In the genomic region with DNA sequence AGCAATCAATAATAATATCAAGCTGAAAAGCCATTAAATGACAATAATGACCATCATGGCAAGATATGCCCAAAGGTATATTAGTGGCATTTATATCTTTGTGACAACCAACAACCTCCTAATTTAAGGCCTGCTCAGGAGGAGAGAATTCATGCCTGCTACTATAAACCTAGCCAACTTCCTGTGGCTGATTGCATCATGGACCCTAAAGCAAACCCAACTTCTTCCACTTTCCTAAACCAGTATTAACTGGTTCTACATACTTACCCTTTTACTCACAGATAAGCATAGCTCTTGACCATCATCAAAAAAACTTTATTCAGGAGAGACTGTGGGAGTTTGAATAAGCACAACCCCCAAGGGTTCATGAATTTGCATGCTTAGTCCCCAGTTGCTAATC, we compare ENCODE assay signal across 18 mouse cellular contexts. TPM values are rescaled to one million over a fixed set of nuclear protein-coding genes. Genes with fewer than 3 reads are reported as not detected.
DNase-seq lines count a peak whose midpoint lies in the region; ATAC-seq lines count a peak whose summit lies in the region.
"Had no signal": no experiment of that assay in that cellular context is flagged by ENCODE, and none has a peak within 500 bp of the region (broad histone marks: within the 10 kb centered on the region; RNA-seq: fewer than 3 reads in every experiment).

No protein-coding gene starts in this region.

- DNase-seq in 3T3-L1 (ENCODE audit: low read depth, low spot score): peak; percentile 9
- DNase-seq in 416B (ENCODE audit: low read depth): peak; percentile 57

- ATAC-seq in common myeloid progenitor, adult 5-6 weeks (replicated peaks; ENCODE audit: low read depth, poor library complexity, severe bottlenecking): peak; percentile 60; the same call in 1 of the 2 replicates
- ATAC-seq in granulocyte monocyte progenitor cell, adult 5-6 weeks (replicated peaks; ENCODE audit: poor library complexity, severe bottlenecking): peak; percentile 78
- ATAC-seq in megakaryocyte, adult 5-6 weeks (ENCODE audit: poor library complexity, severe bottlenecking): peak; percentile 62
- peak; percentile 76 for ATAC-seq in megakaryocyte progenitor cell, adult 5-6 weeks (replicated peaks; ENCODE audit: poor library complexity)

RNA-seq across cellular contexts. Expression of gene Gsdmc3, which starts 2.2 kb away (rescaled TPM):
- not detected in 2 replicates for total RNA-seq in common myeloid progenitor, adult 5-6 weeks (2017)
- total RNA-seq in granulocyte monocyte progenitor cell, adult 5-6 weeks (2014; fragmentation: Nextera tagmentation): not detected in 2 replicates
- total RNA-seq in granulocyte monocyte progenitor cell, adult 5-6 weeks (2017): not detected in 2 replicates
- not detected in 2 replicates for total RNA-seq in megakaryocyte, adult 5-6 weeks (2015)
- not detected in 2 replicates for total RNA-seq in megakaryocyte, adult 5-6 weeks (2017)
- not detected in 2 replicates for total RNA-seq in megakaryocyte progenitor cell, adult 5-6 weeks (2015)
- not detected in 2 replicates for total RNA-seq in megakaryocyte progenitor cell, adult 5-6 weeks (2017)
- total RNA-seq: adrenal gland, adult 18-20 months; adrenal gland, adult 2 months; adrenal gland, postnatal 10 days; adrenal gland, postnatal 14 days; adrenal gland, postnatal 25 days; adrenal gland, postnatal 36 days; adrenal gland, postnatal 4 days; ES-E14; MEL had no signal

RNA-seq across cellular contexts. Expression of gene Gsdmc2, which starts 31.2 kb away (rescaled TPM):
- not detected in 2 replicates for total RNA-seq in common myeloid progenitor, adult 5-6 weeks (2017)
- total RNA-seq in granulocyte monocyte progenitor cell, adult 5-6 weeks (2014; fragmentation: Nextera tagmentation): not detected in 2 replicates
- not detected in 2 replicates for total RNA-seq in granulocyte monocyte progenitor cell, adult 5-6 weeks (2017)
- not detected in 2 replicates for total RNA-seq in megakaryocyte, adult 5-6 weeks (2015)
- not detected in 2 replicates for total RNA-seq in megakaryocyte, adult 5-6 weeks (2017)
- not detected in 2 replicates for total RNA-seq in megakaryocyte progenitor cell, adult 5-6 weeks (2015)
- total RNA-seq in megakaryocyte progenitor cell, adult 5-6 weeks (2017): not detected in 2 replicates
- total RNA-seq: adrenal gland, adult 18-20 months; adrenal gland, adult 2 months; adrenal gland, adult 8-10 months; adrenal gland, postnatal 10 days; adrenal gland, postnatal 14 days; adrenal gland, postnatal 25 days; adrenal gland, postnatal 36 days; adrenal gland, postnatal 4 days; CH12.LX; ES-E14; MEL had no signal

RNA-seq across cellular contexts. Expression of gene Gsdmc4, which starts 35.9 kb away (rescaled TPM):
- not detected in 2 replicates for total RNA-seq in common myeloid progenitor, adult 5-6 weeks (2017)
- not detected in 2 replicates for total RNA-seq in granulocyte monocyte progenitor cell, adult 5-6 weeks (2014; fragmentation: Nextera tagmentation)
- total RNA-seq in granulocyte monocyte progenitor cell, adult 5-6 weeks (2017): not detected in 2 replicates
- 0.13 TPM in 1 of 2 replicates, not detected in the other for total RNA-seq in megakaryocyte, adult 5-6 weeks (2015)
- 0.18 TPM in 1 of 2 replicates, not detected in the other for total RNA-seq in megakaryocyte, adult 5-6 weeks (2017)
- total RNA-seq in megakaryocyte progenitor cell, adult 5-6 weeks (2015): 0.32 TPM in 1 of 2 replicates, not detected in the other
- not detected in 2 replicates for total RNA-seq in megakaryocyte progenitor cell, adult 5-6 weeks (2017)
- total RNA-seq: adrenal gland, adult 18-20 months; adrenal gland, adult 2 months; adrenal gland, postnatal 10 days; adrenal gland, postnatal 14 days; adrenal gland, postnatal 25 days; adrenal gland, postnatal 36 days; adrenal gland, postnatal 4 days; ES-E14; G1E; MEL had no signal

Comparison
In these comparisons a context has a peak if more than half of its experiments do, and no peak if none do; other contexts are left out.
1. Peak in every context shown above with its lines: DNase-seq and ATAC-seq.